Mouse (Mus musculus): ENCODE data around the gene Nek7. TPM values are rescaled to one million over a fixed set of nuclear protein-coding genes. Genes with fewer than 3 reads are reported as not detected.

Nek7 gene
- total and polyA plus RNA-seq, 2 experiments from 2014 or later: 19.7 to 24.0 TPM

- H3K9me3 ChIP-seq (ENCODE audit: low read length): no peaks in the 10 kb centered on the region
- H3K4me2 ChIP-seq (ENCODE audit: low read depth, low read length, poor library complexity, severe bottlenecking): no peak overlapping the region
- WGBS: 92% methylated on average over 5 of the region's 5 CpGs
- TF ChIP-seq CTCF (IDR thresholded peaks at IDR 0.05): no peak
- H3K27ac ChIP-seq (ENCODE audit: low read depth, low read length): no peak overlapping the region
- DNase-seq (ENCODE audit: low spot score) (no peak), ATAC-seq (ENCODE audit: low FRiP score) (no peak)
- H3K27me3 ChIP-seq (ENCODE audit: insufficient read depth, low read length): no peaks in the 10 kb centered on the region
- H3K36me3 ChIP-seq (ENCODE audit: insufficient read depth, low read length): no peaks in the 10 kb centered on the region
- H3K9ac ChIP-seq (replicated peaks; ENCODE audit: low read length, poor library complexity, severe bottlenecking): no peak overlapping the region
- H3K4me3 ChIP-seq (ENCODE audit: low read depth, low read length): no peak overlapping the region
- no peaks in the 10 kb centered on the region for H3K4me1 ChIP-seq (ENCODE audit: insufficient read depth, low read length)
Measured at GRCm38 (mm10) chr1:138593922-138594321, 26.0 kb downstream of the Nek7 start.

DNA sequence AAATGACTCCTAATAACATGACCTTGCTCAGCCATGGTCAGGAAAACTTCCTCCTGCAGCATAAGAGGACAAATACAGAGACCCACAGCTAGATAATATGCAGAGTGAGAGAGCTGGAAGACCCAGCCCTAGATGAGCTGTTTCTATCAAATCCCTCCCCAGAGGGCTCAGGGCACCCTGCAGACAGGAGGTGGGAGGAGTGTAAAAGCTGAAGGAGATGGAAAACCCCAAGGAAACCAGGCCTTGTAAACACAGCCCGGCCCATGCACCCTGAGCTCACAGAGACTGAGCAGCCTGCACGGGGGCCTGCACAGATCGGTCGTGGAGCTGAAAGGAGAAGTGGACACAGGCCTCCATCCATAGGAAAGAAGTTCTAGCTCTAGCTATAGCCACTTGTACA, 27.5 kb downstream of the Nek7 start:
- no peaks in the 10 kb centered on the region for H3K27me3 ChIP-seq (ENCODE audit: insufficient read depth, low read length)
- DNase-seq (ENCODE audit: low spot score): no peak
- no peak overlapping the region for H3K27ac ChIP-seq (ENCODE audit: low read depth, low read length)
- no peak for TF ChIP-seq CTCF (IDR thresholded peaks at IDR 0.05)
- H3K4me3 ChIP-seq (ENCODE audit: low read depth, low read length): no peak overlapping the region
- no peak overlapping the region for H3K9ac ChIP-seq (replicated peaks; ENCODE audit: low read length, poor library complexity, severe bottlenecking)
- no peaks in the 10 kb centered on the region for H3K9me3 ChIP-seq (ENCODE audit: low read length)
- no peaks in the 10 kb centered on the region for H3K4me1 ChIP-seq (ENCODE audit: insufficient read depth, low read length)
- no peak overlapping the region for H3K4me2 ChIP-seq (ENCODE audit: low read depth, low read length, poor library complexity, severe bottlenecking)
- no peak for ATAC-seq (ENCODE audit: low FRiP score)
- no peaks in the 10 kb centered on the region for H3K36me3 ChIP-seq (ENCODE audit: insufficient read depth, low read length)
- 84% methylated on average over 4 of the region's 4 CpGs for whole genome bisulfite sequencing

GRCm38 (mm10) chr1:138590451-138591022, 29.4 kb downstream of the Nek7 start:
- no peaks in the 10 kb centered on the region for H3K27me3 ChIP-seq (ENCODE audit: insufficient read depth, low read length)
- H3K9ac ChIP-seq (replicated peaks; ENCODE audit: low read length, poor library complexity, severe bottlenecking): no peak overlapping the region
- H3K36me3 ChIP-seq (ENCODE audit: insufficient read depth, low read length): no peaks in the 10 kb centered on the region
- no peak overlapping the region for H3K4me2 ChIP-seq (ENCODE audit: low read depth, low read length, poor library complexity, severe bottlenecking)
- ATAC-seq (ENCODE audit: low FRiP score) (no peak), DNase-seq (ENCODE audit: low spot score) (no peak)
- H3K27ac ChIP-seq (ENCODE audit: low read depth, low read length): no peak overlapping the region
- no peaks in the 10 kb centered on the region for H3K9me3 ChIP-seq (ENCODE audit: low read length)
- no peak for TF ChIP-seq CTCF (IDR thresholded peaks at IDR 0.05)
- no peak overlapping the region for H3K4me3 ChIP-seq (ENCODE audit: low read depth, low read length)
- 92% methylated on average over 8 of the region's 8 CpGs for WGBS
- no peaks in the 10 kb centered on the region for H3K4me1 ChIP-seq (ENCODE audit: insufficient read depth, low read length)

DNA sequence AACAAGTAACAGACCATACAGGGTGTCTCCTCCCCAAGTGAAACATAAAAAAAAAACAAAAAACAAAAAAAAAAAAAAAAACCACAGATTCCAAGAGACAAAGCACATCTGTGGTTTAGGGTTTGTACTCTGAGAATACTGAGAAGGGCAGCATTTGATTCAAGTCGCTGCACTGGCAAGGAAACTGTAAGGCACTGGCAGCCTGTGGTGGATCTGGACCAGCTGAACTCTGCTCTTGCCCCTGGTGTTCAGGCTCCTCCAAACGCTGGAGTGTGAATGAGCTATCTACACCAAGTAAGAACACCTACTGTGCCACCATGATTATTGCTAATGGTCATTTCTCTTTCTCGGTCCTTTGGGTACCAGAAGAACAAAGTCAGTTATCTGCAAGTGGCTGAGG, 30.8 kb downstream of the Nek7 start:
- no peak overlapping the region for H3K4me2 ChIP-seq (ENCODE audit: low read depth, low read length, poor library complexity, severe bottlenecking)
- no peaks in the 10 kb centered on the region for H3K27me3 ChIP-seq (ENCODE audit: insufficient read depth, low read length)
- no peak for DNase-seq (ENCODE audit: low spot score)
- no peak overlapping the region for H3K4me3 ChIP-seq (ENCODE audit: low read depth, low read length)
- H3K36me3 ChIP-seq (ENCODE audit: insufficient read depth, low read length): no peaks in the 10 kb centered on the region
- no peak overlapping the region for H3K27ac ChIP-seq (ENCODE audit: low read depth, low read length)
- 79% methylated on average over 3 of the region's 3 CpGs for WGBS
- H3K9me3 ChIP-seq (ENCODE audit: low read length): no peaks in the 10 kb centered on the region
- TF ChIP-seq CTCF (IDR thresholded peaks at IDR 0.05): no peak
- no peak for ATAC-seq (ENCODE audit: low FRiP score)
- H3K4me1 ChIP-seq (ENCODE audit: insufficient read depth, low read length): no peaks in the 10 kb centered on the region
- H3K9ac ChIP-seq (replicated peaks; ENCODE audit: low read length, poor library complexity, severe bottlenecking): no peak overlapping the region

DNA sequence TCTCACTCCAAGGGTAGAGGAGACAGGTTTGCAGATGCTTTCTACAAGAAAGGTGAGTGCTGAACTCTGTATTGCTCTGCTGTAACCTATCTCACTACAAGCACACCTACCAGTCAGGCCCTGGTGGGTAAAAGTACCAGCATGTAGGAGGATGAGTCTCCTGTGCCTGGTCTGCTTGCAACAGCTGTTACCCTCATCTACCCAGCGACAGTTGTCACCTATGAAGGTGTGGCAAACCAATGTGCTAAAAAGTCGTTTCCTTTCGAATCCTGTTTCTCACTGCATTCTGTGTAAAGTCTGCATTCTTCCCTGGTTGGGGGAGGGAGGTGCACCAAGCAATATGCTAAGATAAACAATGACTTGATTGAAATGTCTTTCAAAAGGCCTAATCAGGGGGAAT, 32.1 kb downstream of the Nek7 start:
- H3K9ac ChIP-seq (replicated peaks; ENCODE audit: low read length, poor library complexity, severe bottlenecking): no peak overlapping the region
- no peaks in the 10 kb centered on the region for H3K9me3 ChIP-seq (ENCODE audit: low read length)
- H3K4me2 ChIP-seq (ENCODE audit: low read depth, low read length, poor library complexity, severe bottlenecking): no peak overlapping the region
- H3K4me1 ChIP-seq (ENCODE audit: insufficient read depth, low read length): no peaks in the 10 kb centered on the region
- no peak for DNase-seq (ENCODE audit: low spot score)
- 89% methylated on average over 3 of the region's 3 CpGs for WGBS
- no peaks in the 10 kb centered on the region for H3K27me3 ChIP-seq (ENCODE audit: insufficient read depth, low read length)
- no peaks in the 10 kb centered on the region for H3K36me3 ChIP-seq (ENCODE audit: insufficient read depth, low read length)
- no peak for ATAC-seq (ENCODE audit: low FRiP score)
- H3K4me3 ChIP-seq (ENCODE audit: low read depth, low read length): no peak overlapping the region
- no peak for TF ChIP-seq CTCF (IDR thresholded peaks at IDR 0.05)
- no peak overlapping the region for H3K27ac ChIP-seq (ENCODE audit: low read depth, low read length)

DNA sequence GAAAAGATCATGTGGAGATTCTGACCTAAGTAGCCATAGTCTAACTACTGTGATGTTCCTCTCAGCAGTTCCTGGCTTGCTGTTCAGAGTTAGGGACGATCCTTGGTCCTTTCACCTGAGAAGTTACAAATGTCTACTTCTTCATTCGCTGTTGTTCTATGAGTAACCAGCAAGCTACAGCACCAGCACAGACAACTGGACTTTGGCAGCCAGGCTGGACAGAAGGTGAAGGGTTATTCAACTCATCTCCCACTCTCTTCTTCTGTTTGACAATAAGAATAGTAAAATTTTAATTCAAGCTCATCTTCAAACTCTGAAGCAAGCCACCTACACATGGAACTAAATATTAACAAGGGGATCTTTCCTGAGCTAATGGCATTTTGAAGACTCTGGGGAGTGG, 33.0 kb downstream of the Nek7 start:
- no peaks in the 10 kb centered on the region for H3K27me3 ChIP-seq (ENCODE audit: insufficient read depth, low read length)
- TF ChIP-seq CTCF (IDR thresholded peaks at IDR 0.05): no peak
- no peaks in the 10 kb centered on the region for H3K9me3 ChIP-seq (ENCODE audit: low read length)
- DNase-seq (ENCODE audit: low spot score): no peak
- H3K4me2 ChIP-seq (ENCODE audit: low read depth, low read length, poor library complexity, severe bottlenecking): no peak overlapping the region
- WGBS: 98% methylated on average over 2 of the region's 2 CpGs
- no peak overlapping the region for H3K27ac ChIP-seq (ENCODE audit: low read depth, low read length)
- H3K36me3 ChIP-seq (ENCODE audit: insufficient read depth, low read length): no peaks in the 10 kb centered on the region
- no peak overlapping the region for H3K4me3 ChIP-seq (ENCODE audit: low read depth, low read length)
- no peak for ATAC-seq (ENCODE audit: low FRiP score)
- H3K4me1 ChIP-seq (ENCODE audit: insufficient read depth, low read length): no peaks in the 10 kb centered on the region
- no peak overlapping the region for H3K9ac ChIP-seq (replicated peaks; ENCODE audit: low read length, poor library complexity, severe bottlenecking)

Data from midbrain, postnatal 0 days (tissue).